Mouse (Mus musculus) bone marrow, adult 2 months (tissue): ENCODE results near the gene Tanc1.

Source experiments
- CTCF ChIP-seq: fragments of 200-500 bp; IDR thresholded peaks from 2 replicates; pipeline ENCODE4 v1.5.1; 2011; ENCODE audit warnings: low read length, control low read depth; ENCODE audit not compliant: control insufficient read depth, insufficient read depth
- POLR2A ChIP-seq: fragments of 200-500 bp; IDR thresholded peaks from 2 replicates; pipeline ENCODE4 v1.6.1; 2011; ENCODE audit warnings: low read depth, mild to moderate bottlenecking, control low read depth, low read length, borderline replicate concordance; ENCODE audit not compliant: control insufficient read depth

GRCm38 (mm10) chr2:59745428-59745827 is 133.6 kb downstream of the Tanc1 start:
- TF ChIP-seq CTCF (peak; percentile 51), POLR2A (no peak)
